Mouse (Mus musculus) heart, embryonic 13.5 days (tissue): Measurements from ENCODE around the gene Dhrs9. TPM values are rescaled to one million over a fixed set of nuclear protein-coding genes. Genes with fewer than 3 reads are reported as not detected.
A peak's percentile ranks its signal among the peaks of the same experiment; 100 is the strongest.
"Not testable (repeated sequence)": the region's sequence is repeated elsewhere in the genome, so short reads cannot be mapped to it uniquely, and the experiment has no call there.

ENCODE experiments used
- ATAC-seq: fragments of 200-750 bp; cut with Nextera tagmentation; 2 replicates; pipeline ENCODE4 v1.8.0; 2017; ENCODE audit warnings: moderate TSS enrichment; ENCODE audit not compliant: insufficient number of reproducible peaks, low FRiP score, low TSS enrichment; ENCODE audit errors: extremely low read depth
- H3K27ac ChIP-seq: fragments of 300-500 bp; sonication (generic); replicated peaks from 2 replicates; pipeline ENCODE4 v1.5.1; 2015; ENCODE audit warnings: moderate library complexity, mild to moderate bottlenecking, inconsistent platforms
- H3K27me3 ChIP-seq: fragments of 300-500 bp; sonication (generic); replicated peaks from 2 replicates; pipeline ENCODE4 v1.6.1; 2015; ENCODE audit warnings: mild to moderate bottlenecking, inconsistent platforms
- H3K36me3 ChIP-seq: fragments of 300-500 bp; sonication (generic); 2 replicates; pipeline ENCODE4 v1.6.1; 2015; ENCODE audit warnings: mild to moderate bottlenecking, inconsistent platforms
- H3K4me1 ChIP-seq: fragments of 300-500 bp; sonication (generic); 2 replicates; pipeline ENCODE4 v1.6.1; 2015; ENCODE audit warnings: inconsistent platforms
- H3K4me2 ChIP-seq: fragments of 300-500 bp; sonication (generic); 2 replicates; pipeline ENCODE4 v1.6.1; 2015; ENCODE audit warnings: inconsistent platforms, mild to moderate bottlenecking, moderate library complexity
- H3K4me3 ChIP-seq: fragments of 300-500 bp; sonication (generic); 2 replicates; pipeline ENCODE4 v1.5.1; 2015; ENCODE audit warnings: moderate library complexity, mild to moderate bottlenecking, inconsistent platforms
- H3K9ac ChIP-seq: fragments of 300-500 bp; sonication (generic); 2 replicates; pipeline ENCODE4 v1.6.1; 2015; ENCODE audit warnings: inconsistent platforms, mild to moderate bottlenecking, moderate library complexity
- H3K9me3 ChIP-seq: fragments of 300-500 bp; sonication (generic); 2 replicates; pipeline ENCODE4 v1.6.1; 2016; ENCODE audit warnings: inconsistent platforms
- WGBS: fragments of 180-500 bp; shearing (Covaris S2); methylation state at CpG from one replicate; pipeline ENCODE4 v1.1.7; 2015; ENCODE audit warnings: mixed read lengths; 5-methylcytosine and 5-hydroxymethylcytosine counted together
- polyA plus RNA-seq: library from polyadenylated mRNA; unstranded; fragments of >200 nt; fragmentation: Nextera tagmentation; extraction: Ambion mirVana; gene quantifications from 2 replicates; pipeline ENCODE4 v1.2.1, GENCODE M21; 2015

The Dhrs9 gene
- polyA plus RNA-seq = 0.04 TPM in 1 of 2 replicates, not detected in the other

DNA sequence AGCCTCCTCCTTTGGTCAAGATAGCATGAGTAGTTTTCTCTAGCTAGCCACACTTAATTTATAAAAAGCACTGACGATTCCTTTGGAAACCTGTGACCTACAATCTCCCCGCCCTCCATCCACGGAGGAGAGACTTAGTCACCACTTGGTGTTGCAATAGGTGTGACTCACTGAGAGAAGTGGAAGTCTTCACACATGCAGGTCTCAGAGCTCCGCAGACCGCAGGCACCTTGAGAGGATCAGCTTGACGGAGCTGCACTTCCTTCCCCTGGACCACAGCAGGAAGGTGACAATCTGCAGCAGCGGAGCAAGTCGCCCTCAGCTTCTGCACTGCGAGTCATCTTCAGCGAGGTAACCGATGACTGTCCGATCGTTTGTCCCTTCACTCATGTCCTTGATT, at the start of gene Dhrs9:
Gene Dhrs9, plus strand, starts transcription at position 165 of the 400 bp plus-strand sequence.
- no peaks in the 10 kb centered on the region for H3K27me3 ChIP-seq
- H3K27ac ChIP-seq = no peak within 1 kb of the TSS
- H3K36me3 ChIP-seq = no peaks in the 10 kb centered on the region
- no peak within 1 kb of the TSS for H3K9ac ChIP-seq
- no peak within 1 kb of the TSS for H3K4me3 ChIP-seq
- peak within 1 kb of the TSS; percentile 16; the same call in 1 of the 2 replicates for H3K4me2 ChIP-seq
- no peaks in the 10 kb centered on the region for H3K9me3 ChIP-seq
- WGBS = 27% methylated on average over 13 of the region's 13 CpGs
- 0 out of 2 replicates have a peak, but pooled peaks cover 3% of the 10 kb centered on the region for H3K4me1 ChIP-seq
- ATAC-seq = no peak

GRCm38 (mm10) chr2:69331523-69331922, 48.7 kb upstream of the Dhrs9 start:
- not testable (repeated sequence) for H3K36me3 ChIP-seq, H3K27me3 ChIP-seq, H3K4me1 ChIP-seq, H3K4me3 ChIP-seq, ATAC-seq, H3K27ac ChIP-seq, H3K9me3 ChIP-seq, H3K9ac ChIP-seq, H3K4me2 ChIP-seq
- WGBS = 81% methylated on average over 5 of the region's 6 CpGs

DNA sequence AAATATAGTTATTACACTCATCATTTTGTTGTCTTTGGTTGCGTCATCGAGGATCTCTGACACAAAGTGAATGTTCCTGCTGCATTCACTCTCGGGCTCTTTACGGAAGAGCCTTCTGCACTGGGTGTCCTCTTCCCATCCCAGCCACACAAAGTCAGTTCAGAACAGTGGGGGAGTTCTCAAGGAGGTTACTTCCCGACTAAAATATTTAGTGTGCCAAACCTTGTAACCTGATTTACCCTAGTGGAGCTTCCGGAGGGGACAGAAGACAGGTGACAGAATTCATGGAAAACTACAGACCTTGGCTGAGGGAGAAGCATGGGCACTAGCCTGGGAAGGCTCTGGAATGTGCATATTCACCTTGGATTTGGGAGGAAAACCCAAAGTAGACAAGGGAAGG, 38.7 kb upstream of the Dhrs9 start:
- no peak for ATAC-seq
- WGBS = 84% methylated on average over 6 of the region's 6 CpGs
- no peaks in the 10 kb centered on the region for H3K27me3 ChIP-seq
- no peak overlapping the region for H3K27ac ChIP-seq
- H3K9ac ChIP-seq = no peak overlapping the region
- no peak overlapping the region for H3K4me2 ChIP-seq
- H3K36me3 ChIP-seq = no peaks in the 10 kb centered on the region
- no peak overlapping the region for H3K4me3 ChIP-seq
- H3K9me3 ChIP-seq = no peaks in the 10 kb centered on the region
- H3K4me1 ChIP-seq = no peaks in the 10 kb centered on the region

DNA sequence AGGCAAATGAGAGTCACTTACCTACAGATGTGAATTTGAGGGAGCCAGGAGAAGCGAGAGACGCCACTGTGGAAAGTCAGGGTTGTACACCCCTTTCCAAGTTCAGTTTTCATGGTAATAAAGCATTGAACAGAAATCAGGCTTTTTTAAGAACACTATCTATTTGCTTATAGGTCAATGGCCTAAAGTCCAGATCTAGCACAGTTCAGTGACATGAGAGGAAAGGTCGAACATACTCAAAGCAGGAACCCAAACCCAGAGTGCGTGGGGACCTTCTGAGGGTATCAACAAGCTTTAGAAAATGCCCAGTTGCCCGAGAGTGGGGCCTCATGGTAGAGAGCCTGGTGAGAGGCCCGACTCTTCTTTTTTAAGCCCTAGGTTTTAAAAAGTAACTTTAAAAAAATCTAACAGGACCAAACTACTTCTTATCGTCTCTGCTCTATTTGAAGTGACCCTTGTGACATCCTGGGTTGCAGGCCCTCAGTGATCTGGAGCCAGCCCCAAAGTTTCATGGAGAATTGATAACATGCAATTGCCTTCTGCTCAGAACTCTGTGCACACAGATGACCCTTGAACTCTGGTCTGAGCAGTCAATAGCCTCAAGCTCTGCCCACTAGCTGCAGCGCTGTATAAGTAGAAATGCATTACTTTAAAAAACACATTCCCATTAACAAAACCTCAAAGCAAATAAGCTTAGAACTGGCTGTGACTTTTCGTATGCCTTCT, 37.6 kb upstream of the Dhrs9 start, which contains the start of gene Abcb11:
Gene Abcb11, minus strand, starts transcription at position 121 of the 726 bp plus-strand sequence.
- Histone ChIP-seq H3K4me2 (no peak within 1 kb of the TSS), H3K27me3 (no peaks in the 10 kb centered on the region), H3K9me3 (no peaks in the 10 kb centered on the region), H3K4me3 (no peak within 1 kb of the TSS), H3K4me1 (no peaks in the 10 kb centered on the region), H3K36me3 (no peaks in the 10 kb centered on the region), H3K27ac (no peak within 1 kb of the TSS), H3K9ac (no peak within 1 kb of the TSS)
- 74% methylated on average over 9 of the region's 9 CpGs for WGBS
- no peak for ATAC-seq

DNA sequence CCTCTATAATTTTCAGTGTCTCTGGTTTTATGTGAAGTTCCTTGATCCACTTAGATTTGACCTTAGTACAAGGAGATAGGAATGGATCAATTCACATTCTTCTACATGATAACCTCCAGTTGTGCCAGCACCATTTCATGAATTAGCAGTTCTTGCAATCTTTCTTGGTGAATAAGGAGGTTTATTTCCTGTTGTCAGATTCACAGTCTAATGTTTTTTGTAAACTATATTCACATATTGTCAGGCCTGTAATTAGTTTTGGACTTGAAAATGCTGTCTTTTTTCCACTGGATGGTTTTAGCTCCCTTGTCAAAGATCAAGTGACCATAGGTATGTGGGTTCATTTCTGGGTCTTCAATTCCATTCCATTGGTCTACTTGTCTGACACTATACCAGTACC, 24.8 kb upstream of the Dhrs9 start:
- not testable (repeated sequence) for H3K27ac ChIP-seq, H3K4me1 ChIP-seq, H3K4me2 ChIP-seq, H3K27me3 ChIP-seq, H3K4me3 ChIP-seq, H3K9ac ChIP-seq, H3K9me3 ChIP-seq, H3K36me3 ChIP-seq
- peak; percentile 100 for ATAC-seq

GRCm38 (mm10) chr2:69364831-69365230, 15.4 kb upstream of the Dhrs9 start:
- Histone ChIP-seq H3K9me3 (no peaks in the 10 kb centered on the region; the same call in 1 of the 2 replicates), H3K4me3 (no peak overlapping the region), H3K36me3 (no peaks in the 10 kb centered on the region), H3K27me3 (no peaks in the 10 kb centered on the region), H3K4me2 (no peak overlapping the region), H3K4me1 (no peaks in the 10 kb centered on the region), H3K9ac (no peak overlapping the region), H3K27ac (no peak overlapping the region)
- 87% methylated on average over 2 of the region's 2 CpGs for WGBS
- no peak for ATAC-seq

- Histone ChIP-seq H3K27ac (no peak overlapping the region), H3K4me1 (no peaks in the 10 kb centered on the region), H3K4me2 (no peak overlapping the region), H3K36me3 (no peaks in the 10 kb centered on the region), H3K27me3 (no peaks in the 10 kb centered on the region), H3K4me3 (no peak overlapping the region), H3K9me3 (no peaks in the 10 kb centered on the region; the same call in 1 of the 2 replicates), H3K9ac (no peak overlapping the region)
- ATAC-seq = no peak
- WGBS = 85% methylated on average over 1 of the region's 1 CpGs
Observed at GRCm38 (mm10) chr2:69365275-69365674, 15.0 kb upstream of the Dhrs9 start.

DNA sequence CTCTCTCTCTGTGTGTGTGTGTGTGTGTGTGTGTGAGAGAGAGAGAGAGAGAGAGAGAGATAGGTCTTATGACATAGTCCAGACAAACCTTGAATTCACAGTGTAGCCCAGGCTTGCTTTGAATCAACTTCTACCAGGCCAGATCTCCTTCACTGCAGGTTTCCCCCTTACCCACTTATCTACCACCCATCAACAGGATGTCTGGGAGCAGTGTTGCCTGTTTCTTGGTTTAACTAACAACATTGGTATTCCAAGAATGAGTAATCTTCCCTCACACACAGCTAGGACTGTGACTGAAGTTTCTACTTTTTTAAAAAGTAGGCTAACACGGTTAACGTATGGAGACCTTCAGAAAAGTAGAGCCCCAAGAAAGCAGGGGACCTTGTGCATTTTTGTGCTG, 3.5 kb upstream of the Dhrs9 start:
- H3K36me3 ChIP-seq = no peaks in the 10 kb centered on the region
- no peak overlapping the region for H3K4me3 ChIP-seq
- WGBS = 42% methylated on average over 2 of the region's 2 CpGs
- no peak overlapping the region for H3K4me2 ChIP-seq
- H3K27me3 ChIP-seq = no peaks in the 10 kb centered on the region
- no peaks in the 10 kb centered on the region for H3K9me3 ChIP-seq
- H3K27ac ChIP-seq = no peak overlapping the region
- ATAC-seq = no peak
- no peak overlapping the region for H3K9ac ChIP-seq
- 0 out of 2 replicates have a peak, but pooled peaks cover 3% of the 10 kb centered on the region for H3K4me1 ChIP-seq

GRCm38 (mm10) chr2:69379801-69380200, 444 bp upstream of the Dhrs9 start:
- Histone ChIP-seq H3K9me3 (no peaks in the 10 kb centered on the region), H3K27me3 (no peaks in the 10 kb centered on the region), H3K27ac (no peak overlapping the region), H3K36me3 (no peaks in the 10 kb centered on the region), H3K4me3 (no peak overlapping the region), H3K4me2 (no peak overlapping the region), H3K4me1 (0 out of 2 replicates have a peak, but pooled peaks cover 3% of the 10 kb centered on the region), H3K9ac (no peak overlapping the region)
- WGBS = 28% methylated on average over 1 of the region's 1 CpGs
- no peak for ATAC-seq

DNA sequence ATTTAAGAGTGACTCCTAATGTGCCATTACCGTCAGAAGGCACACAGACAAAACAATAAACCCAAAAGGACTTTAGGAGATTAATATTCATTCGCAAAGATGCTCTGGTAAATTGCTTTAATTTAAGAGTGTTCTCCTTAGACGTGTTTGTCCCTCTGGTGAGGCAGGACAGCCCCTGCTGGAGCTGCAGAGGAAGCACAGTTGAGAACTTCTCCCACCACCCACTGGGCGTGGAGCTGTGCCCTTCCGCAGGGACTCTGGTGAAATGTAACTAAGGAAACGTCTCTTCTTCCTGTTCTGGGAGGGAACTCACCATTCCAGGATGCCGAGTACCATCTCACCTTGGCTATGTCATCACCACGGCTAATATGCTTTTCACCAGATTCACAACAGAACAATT, 1.5 kb downstream of the Dhrs9 start:
- no peak for ATAC-seq
- H3K4me2 ChIP-seq = no peak overlapping the region
- no peaks in the 10 kb centered on the region for H3K27me3 ChIP-seq
- H3K9ac ChIP-seq = no peak overlapping the region
- no peaks in the 10 kb centered on the region for H3K36me3 ChIP-seq
- no peak overlapping the region for H3K27ac ChIP-seq
- H3K4me3 ChIP-seq = no peak overlapping the region
- WGBS = 43% methylated on average over 8 of the region's 8 CpGs
- no peaks in the 10 kb centered on the region for H3K9me3 ChIP-seq
- peaks cover 10% of the 10 kb centered on the region; the same call in 1 of the 2 replicates for H3K4me1 ChIP-seq

DNA sequence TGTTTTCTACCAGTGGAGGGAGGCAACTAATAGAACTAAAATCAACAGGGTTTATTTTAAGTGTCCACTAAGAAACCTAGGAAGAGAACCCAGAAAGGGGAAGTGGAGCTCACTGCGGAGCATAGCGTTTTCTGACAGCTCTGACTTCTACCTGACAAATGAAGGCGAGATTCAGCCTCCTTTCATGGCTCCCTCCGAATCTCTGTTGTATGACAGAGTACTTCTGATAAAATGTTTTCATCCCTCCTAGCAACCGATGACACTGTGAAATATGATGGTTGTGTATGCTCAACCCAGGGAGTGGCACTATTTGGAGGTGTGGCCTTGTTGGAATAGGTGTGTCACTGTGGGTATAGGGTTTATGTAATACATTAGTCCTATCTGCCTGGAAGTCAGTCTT, 2.6 kb downstream of the Dhrs9 start:
- H3K4me3 ChIP-seq = no peak overlapping the region
- H3K36me3 ChIP-seq = no peaks in the 10 kb centered on the region
- no peaks in the 10 kb centered on the region for H3K9me3 ChIP-seq
- WGBS = 77% methylated on average over 5 of the region's 5 CpGs
- peaks cover 10% of the 10 kb centered on the region; the same call in 1 of the 2 replicates for H3K4me1 ChIP-seq
- no peak overlapping the region for H3K27ac ChIP-seq
- no peak for ATAC-seq
- no peak overlapping the region for H3K9ac ChIP-seq
- H3K27me3 ChIP-seq = no peaks in the 10 kb centered on the region
- no peak overlapping the region for H3K4me2 ChIP-seq
